Mouse (Mus musculus): ENCODE measurements around the gene Rtl8b. TPM values are rescaled to one million over a fixed set of nuclear protein-coding genes. Genes with fewer than 3 reads are reported as not detected.
"Not testable (repeated sequence)": the region's sequence is repeated elsewhere in the genome, so short reads cannot be mapped to it uniquely, and the experiment has no call there.

Rtl8b gene
- polyA plus RNA-seq, 1 experiment from 2014 or later = 62.3 TPM

GRCm38 (mm10) chrX:53669557-53670270 is 494 bp downstream of the Rtl8b start:
- H3K27ac ChIP-seq, H3K9me3 ChIP-seq, H3K9ac ChIP-seq, H3K27me3 ChIP-seq, H3K36me3 ChIP-seq, H3K4me1 ChIP-seq: not testable (repeated sequence)
- Histone ChIP-seq H3K4me3 (peak overlapping the region; percentile 36), H3K4me2 (peak overlapping the region; percentile 48)
- peak; percentile 37; the same call in 1 of the 2 replicates for ATAC-seq (ENCODE audit: insufficient number of reproducible peaks, insufficient read depth, low FRiP score, low TSS enrichment, low read depth)
- no CpG with 5 or more reads among the region's 36 CpGs for WGBS

GRCm38 (mm10) chrX:53652917-53653316 is 17.3 kb downstream of the Rtl8b start:
- not testable (repeated sequence) for H3K4me2 ChIP-seq; H3K9me3 ChIP-seq; H3K4me3 ChIP-seq; H3K36me3 ChIP-seq; H3K9ac ChIP-seq; H3K27me3 ChIP-seq; ATAC-seq (ENCODE audit: insufficient number of reproducible peaks, insufficient read depth, low FRiP score, low TSS enrichment, low read depth); H3K4me1 ChIP-seq; H3K27ac ChIP-seq
- 64% methylated on average over 4 of the region's 4 CpGs for WGBS

GRCm38 (mm10) chrX:53645885-53646284 is 24.3 kb downstream of the Rtl8b start:
- 74% methylated on average over 6 of the region's 6 CpGs for WGBS
- ATAC-seq (ENCODE audit: insufficient number of reproducible peaks, insufficient read depth, low FRiP score, low TSS enrichment, low read depth) = no peak

GRCm38 (mm10) chrX:53642980-53643961 is 26.9 kb downstream of the Rtl8b start, which contains the start of gene Rtl8a:
Gene Rtl8a, minus strand, starts transcription at chrX:53643682.
- not testable (repeated sequence) for H3K4me1 ChIP-seq, H3K9ac ChIP-seq, H3K36me3 ChIP-seq, H3K27me3 ChIP-seq, H3K9me3 ChIP-seq, H3K27ac ChIP-seq
- ATAC-seq (ENCODE audit: insufficient number of reproducible peaks, insufficient read depth, low FRiP score, low TSS enrichment, low read depth) = peak; percentile 80; the same call in 1 of the 2 replicates
- H3K4me2 ChIP-seq = peak within 1 kb of the TSS; percentile 50
- H3K4me3 ChIP-seq = peak within 1 kb of the TSS; percentile 39
- 30% methylated on average over 11 of the region's 50 CpGs for WGBS

More at GRCm38 (mm10) chrX:53645885-53646284, 24.3 kb downstream of the Rtl8b start:
- H3K27ac ChIP-seq = no peak overlapping the region
- H3K4me2 ChIP-seq = no peak overlapping the region
- H3K36me3 ChIP-seq = no peaks in the 10 kb centered on the region
- H3K4me1 ChIP-seq = no peaks in the 10 kb centered on the region
- H3K4me3 ChIP-seq = no peak overlapping the region
- H3K27me3 ChIP-seq = no peaks in the 10 kb centered on the region
- no peak overlapping the region for H3K9ac ChIP-seq
- no peaks in the 10 kb centered on the region for H3K9me3 ChIP-seq

- peak overlapping the region; percentile 45 for H3K4me2 ChIP-seq
- WGBS = 33% methylated on average over 3 of the region's 4 CpGs
- not testable (repeated sequence) for H3K9ac ChIP-seq; H3K27ac ChIP-seq; H3K36me3 ChIP-seq; ATAC-seq (ENCODE audit: insufficient number of reproducible peaks, insufficient read depth, low FRiP score, low TSS enrichment, low read depth); H3K4me1 ChIP-seq; H3K27me3 ChIP-seq; H3K9me3 ChIP-seq
- H3K4me3 ChIP-seq = peak overlapping the region; percentile 26
Measured at GRCm38 (mm10) chrX:53642604-53642979, 27.6 kb downstream of the Rtl8b start.

- H3K9me3 ChIP-seq; H3K27me3 ChIP-seq; H3K36me3 ChIP-seq; H3K4me3 ChIP-seq; H3K4me1 ChIP-seq; ATAC-seq (ENCODE audit: insufficient number of reproducible peaks, insufficient read depth, low FRiP score, low TSS enrichment, low read depth); H3K4me2 ChIP-seq; H3K27ac ChIP-seq; H3K9ac ChIP-seq: not testable (repeated sequence)
- 50% methylated on average over 3 of the region's 3 CpGs for WGBS
Measured at GRCm38 (mm10) chrX:53638107-53638506, 32.1 kb downstream of the Rtl8b start.

Other genes with a start within 250 kb of the Rtl8b start
- gene Etd, start 235.5 kb downstream of the Rtl8b start, polyA plus RNA-seq (2015; fragmentation: Nextera tagmentation; extraction: Ambion mirVana) = not detected in 2 replicates
- 44.6 and 49.4 TPM in 2 replicates for gene Rtl8c, start 62.4 kb downstream of the Rtl8b start, polyA plus RNA-seq (2015; fragmentation: Nextera tagmentation; extraction: Ambion mirVana)
- not detected in 2 replicates for gene Gm14597, start 61.4 kb downstream of the Rtl8b start, polyA plus RNA-seq (2015; fragmentation: Nextera tagmentation; extraction: Ambion mirVana)
- gene Rtl8a, start 26.7 kb downstream of the Rtl8b start, polyA plus RNA-seq (2015; fragmentation: Nextera tagmentation; extraction: Ambion mirVana) = 67.9 and 68.0 TPM in 2 replicates
- 0.43 and 0.62 TPM in 2 replicates for gene 4930502E18Rik, start 54.4 kb upstream of the Rtl8b start, polyA plus RNA-seq (2015; fragmentation: Nextera tagmentation; extraction: Ambion mirVana)
- not detected in 2 replicates for gene 1700013H16Rik, start 87.4 kb upstream of the Rtl8b start, polyA plus RNA-seq (2015; fragmentation: Nextera tagmentation; extraction: Ambion mirVana)
- gene Zfp36l3, start 106.0 kb upstream of the Rtl8b start, polyA plus RNA-seq (2015; fragmentation: Nextera tagmentation; extraction: Ambion mirVana) = not detected in 2 replicates
- gene Xlr, start 127.3 kb upstream of the Rtl8b start, polyA plus RNA-seq (2015; fragmentation: Nextera tagmentation; extraction: Ambion mirVana) = 1.2 and 1.7 TPM in 2 replicates

Measured in embryonic facial prominence, embryonic 13.5 days (tissue).